Mouse (Mus musculus): Measurements from ENCODE around the gene Akap2. TPM values are rescaled to one million over a fixed set of nuclear protein-coding genes. Genes with fewer than 3 reads are reported as not detected.

Akap2 gene
- polyA plus RNA-seq, 1 experiment: 37.8 TPM

DNA sequence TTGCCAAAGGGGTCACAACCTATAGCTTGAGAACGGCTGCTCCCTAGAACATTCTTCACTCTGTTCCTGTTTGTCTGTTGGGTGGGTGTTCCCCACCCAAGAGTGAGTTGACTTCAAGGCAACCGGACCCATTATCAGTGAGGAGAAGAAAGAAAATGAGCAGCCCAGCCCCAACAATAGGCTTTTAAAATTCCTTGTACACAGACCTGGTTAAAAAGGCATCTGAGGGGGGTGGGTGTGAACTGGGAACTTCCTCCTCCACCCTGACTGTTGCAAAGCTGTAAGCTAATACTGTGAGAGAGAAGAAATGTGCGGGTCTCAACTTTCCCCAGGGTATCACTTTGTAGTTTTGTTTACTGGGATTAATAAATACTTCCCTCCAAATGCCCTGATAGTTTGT, 77.1 kb downstream of the Akap2 start:
- no peak for DNase-seq (ENCODE audit: low spot score)

DNA sequence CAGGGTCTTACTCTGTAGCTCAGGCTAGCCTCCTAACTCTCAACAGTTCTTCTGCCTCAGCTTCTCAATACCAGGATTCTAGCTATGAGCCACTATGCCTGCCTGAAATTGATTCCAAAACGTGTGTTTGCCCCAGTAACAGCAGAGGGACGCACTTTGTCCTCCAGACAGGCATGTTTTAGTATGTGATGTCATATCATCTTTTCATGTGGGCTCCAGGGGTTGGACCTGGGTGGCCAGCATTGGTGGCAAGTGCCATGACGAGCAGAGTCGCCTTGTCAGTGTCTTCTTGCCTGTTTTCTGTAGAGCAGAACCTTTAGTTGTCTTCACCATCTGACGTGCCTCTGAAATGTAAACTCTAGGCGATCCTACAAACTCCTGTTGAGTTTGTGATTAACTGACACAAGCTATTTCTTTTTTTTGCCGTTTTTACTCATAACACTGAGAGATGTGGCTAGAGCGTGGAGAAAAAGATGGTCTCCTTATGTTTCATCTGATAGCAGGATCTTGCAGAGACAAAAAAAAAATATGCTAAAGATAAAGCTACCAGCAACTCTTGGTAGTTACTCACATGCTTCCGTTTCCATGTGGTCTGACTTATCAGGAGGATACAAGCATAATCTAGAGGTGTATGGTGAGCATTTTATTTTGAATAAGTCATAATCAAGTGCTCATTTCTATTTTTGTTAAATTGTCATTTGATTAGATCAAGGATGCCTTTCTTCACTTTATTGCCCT, 80.3 kb downstream of the Akap2 start:
- DNase-seq (ENCODE audit: low spot score): no peak

DNA sequence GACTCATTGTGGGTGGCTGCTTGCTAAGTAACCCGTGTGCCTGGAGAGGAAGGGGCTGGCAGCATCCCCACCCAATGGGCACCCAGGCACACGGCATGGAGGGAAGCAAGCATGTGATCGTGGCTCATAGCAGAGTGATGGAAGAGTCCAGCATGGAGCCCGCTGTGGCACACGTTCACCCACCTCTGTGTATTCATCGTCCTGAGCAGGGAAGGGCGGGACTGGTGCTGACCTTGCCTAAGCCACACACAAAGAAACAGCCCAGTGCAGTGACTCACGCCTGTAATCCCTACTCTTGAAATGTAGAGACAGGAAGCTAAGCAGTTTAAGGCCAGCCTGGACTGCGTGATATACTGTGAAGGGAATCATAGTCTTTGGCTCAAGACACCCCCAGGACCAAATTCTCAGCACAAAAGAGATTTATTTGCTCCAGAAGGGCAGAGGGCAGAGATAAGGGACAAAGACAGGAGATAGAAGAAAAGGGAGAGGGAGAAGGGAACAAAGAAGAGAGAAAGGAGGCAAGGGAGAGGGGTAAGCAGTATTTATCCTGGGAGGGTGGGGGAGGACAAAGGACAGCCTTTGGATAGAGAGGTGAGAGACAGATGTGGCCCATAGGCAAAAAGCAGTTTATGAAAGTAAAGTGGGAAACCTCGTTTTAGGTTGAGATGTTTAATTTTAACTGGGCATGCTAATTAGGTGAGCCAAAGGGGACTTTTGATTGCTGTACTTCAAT, 81.0 kb downstream of the Akap2 start:
- DNase-seq (ENCODE audit: low spot score): peak; percentile 35

DNA sequence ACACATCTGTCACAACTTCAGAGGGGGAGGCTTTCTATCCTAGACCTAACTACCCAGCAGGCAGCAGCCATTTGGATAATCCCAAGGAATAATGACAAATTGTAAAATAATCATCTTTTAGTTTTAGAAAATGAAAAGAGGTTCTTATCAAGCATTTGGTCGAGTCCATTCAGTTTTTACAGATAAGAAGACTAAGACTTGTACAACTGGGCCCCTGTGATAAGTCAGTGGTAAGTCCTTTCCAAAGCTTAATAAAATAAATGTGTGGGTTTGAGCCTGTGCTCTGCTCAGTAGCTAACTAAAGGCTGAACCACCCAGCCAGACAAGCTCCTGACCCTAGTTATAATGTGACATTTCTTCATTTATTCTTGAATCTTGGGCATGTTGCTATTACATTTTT, 81.8 kb downstream of the Akap2 start:
- DNase-seq (ENCODE audit: low spot score): no peak

DNA sequence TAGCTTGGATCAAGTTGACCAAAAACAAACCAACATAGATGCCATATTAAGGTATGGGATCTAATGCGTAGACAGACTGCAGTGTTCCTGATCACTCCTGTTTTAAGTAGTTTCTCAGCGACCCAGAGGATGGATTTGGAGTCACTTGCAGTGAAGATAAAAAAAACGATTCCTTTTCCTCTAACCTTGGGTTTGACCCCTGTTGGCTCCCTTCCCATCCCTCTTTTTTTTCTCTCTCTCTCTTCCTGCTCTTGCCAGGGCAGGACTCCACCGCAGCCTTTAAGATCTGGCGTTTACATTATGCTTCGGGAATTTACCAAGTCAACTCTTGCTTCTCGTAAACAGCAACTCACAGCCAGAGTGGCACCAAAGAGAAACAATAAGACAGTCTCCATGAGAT, 83.8 kb downstream of the Akap2 start:
- no peak for DNase-seq (ENCODE audit: low spot score)

DNA sequence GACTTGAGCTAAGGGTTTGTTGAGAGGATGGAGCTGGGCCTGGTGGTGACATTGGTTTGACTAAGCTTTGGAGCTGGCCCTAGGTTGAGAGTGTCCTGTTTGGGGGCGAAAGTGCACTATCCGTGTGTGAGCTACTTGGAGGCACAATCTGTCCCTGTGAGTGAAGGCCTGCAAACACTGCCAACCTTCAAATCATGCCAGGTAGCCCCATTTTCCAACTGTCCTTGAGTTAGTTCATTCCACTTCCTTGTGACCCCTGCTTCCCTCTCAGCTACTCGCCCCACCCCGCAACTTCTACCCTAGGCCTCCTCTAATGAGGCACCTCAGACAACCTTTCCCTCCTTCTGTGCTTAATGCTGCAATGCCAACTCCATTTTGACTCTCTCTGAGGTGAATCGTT, 84.5 kb downstream of the Akap2 start:
- no peak for DNase-seq (ENCODE audit: low spot score)

DNA sequence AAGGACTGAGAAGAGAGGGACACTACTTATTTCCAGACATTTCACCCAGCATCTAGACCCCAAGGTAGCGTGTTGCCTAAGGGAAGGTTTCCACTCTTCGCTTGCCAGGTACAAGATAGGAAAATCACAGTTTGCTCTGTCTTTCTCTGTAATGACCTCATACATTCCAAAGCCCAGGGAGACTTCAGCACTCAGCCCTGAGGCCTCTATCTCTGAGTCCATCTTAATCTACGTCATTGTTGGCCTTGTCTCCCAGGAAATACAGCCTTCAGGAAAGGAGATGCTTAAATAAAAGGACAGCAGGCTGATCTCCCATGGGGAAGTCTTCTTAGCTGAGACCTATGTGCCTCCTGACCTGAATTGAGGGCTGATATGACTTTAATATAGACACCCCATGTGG, 85.0 kb downstream of the Akap2 start:
- DNase-seq (ENCODE audit: low spot score): no peak

DNA sequence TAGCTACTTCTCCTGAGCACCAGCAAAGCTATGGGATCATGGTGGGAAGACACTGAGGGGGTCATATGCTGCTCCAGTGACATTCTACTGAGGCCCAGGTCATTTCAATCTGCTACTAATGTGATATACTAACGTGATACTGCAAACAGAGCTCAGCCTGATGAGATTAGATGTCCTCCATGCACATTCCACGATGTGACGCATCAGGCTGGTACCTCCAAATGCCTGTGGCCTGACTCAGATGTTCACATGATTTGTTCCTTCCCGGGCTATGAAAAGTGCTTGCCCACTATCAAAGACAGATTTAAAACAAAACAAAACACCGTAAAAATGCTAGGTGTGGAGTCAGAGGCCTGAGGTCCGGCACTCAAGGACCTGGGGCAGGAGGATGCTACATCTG, 87.4 kb downstream of the Akap2 start:
- DNase-seq (ENCODE audit: low spot score): no peak

DNA sequence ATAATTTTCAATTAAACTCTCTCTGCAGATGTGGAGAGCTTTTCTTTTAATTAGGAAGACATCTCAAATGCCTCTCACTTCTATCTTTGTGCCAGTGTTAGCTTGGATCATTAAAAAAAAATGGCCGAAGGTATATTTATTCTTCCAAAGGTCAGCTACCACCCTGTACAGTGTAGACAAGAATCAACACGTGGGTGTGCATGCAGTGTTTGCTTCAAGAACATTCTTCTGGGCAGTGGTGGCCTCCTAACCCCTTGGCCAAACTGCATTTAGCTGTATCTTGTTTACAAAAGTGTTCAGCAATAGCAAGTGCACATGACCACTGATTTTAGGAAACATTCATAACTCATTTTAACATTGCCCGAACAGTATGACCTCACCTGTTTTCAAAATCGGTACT, 92.0 kb downstream of the Akap2 start:
- no peak for DNase-seq (ENCODE audit: low spot score)

DNA sequence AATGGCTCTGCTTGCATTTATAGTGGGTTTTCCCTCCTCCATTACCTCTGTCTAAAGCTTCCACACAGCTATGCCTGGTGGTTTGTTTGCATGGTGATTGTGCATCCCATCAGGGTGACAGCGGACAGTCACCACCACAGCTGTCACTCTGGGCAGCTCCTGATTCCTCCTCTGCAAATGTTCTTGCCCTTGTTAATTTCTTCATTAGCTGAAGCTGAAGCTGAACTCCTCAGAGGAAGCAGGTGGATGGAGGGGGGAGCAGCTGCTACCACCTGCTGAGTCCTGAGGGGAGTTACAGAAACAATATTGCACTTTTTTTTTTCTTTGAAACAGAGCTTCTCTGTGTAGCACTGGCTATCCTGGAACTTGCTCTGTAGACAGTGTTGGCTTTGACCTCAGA, 94.6 kb downstream of the Akap2 start:
- DNase-seq (ENCODE audit: low spot score): no peak

DNA sequence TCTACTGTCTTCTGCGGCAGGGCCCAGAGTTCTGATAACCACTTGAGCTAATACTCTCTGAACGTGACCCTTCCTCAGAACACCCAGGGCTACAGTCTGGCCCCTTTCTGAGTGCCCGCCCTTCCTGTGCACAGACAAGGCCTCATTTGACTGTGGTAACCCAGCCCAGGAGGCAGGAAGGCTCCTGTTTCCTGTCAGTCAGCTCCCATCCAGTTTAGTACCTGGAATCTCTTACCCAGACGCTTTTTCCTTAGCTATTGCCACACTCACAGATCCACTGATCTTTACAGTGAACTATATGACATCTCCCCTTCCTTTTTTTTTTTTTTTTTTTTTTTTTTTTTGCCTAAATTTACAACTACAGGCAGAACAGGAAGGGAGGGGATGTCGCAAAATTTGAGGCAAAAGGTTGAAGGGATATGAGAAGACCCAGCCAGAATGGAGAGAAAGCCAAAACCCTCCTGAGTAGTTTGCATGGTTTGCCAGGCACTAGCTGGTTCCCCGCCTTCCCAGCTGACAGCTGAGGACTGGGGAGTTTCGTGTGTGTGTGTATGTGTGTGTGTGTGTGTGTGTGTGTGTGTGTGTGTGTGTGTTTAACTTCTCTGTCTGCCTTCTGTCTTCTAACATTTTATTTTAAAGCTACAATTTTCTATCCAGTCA, 95.6 kb downstream of the Akap2 start:
- no peak for DNase-seq (ENCODE audit: low spot score)

DNA sequence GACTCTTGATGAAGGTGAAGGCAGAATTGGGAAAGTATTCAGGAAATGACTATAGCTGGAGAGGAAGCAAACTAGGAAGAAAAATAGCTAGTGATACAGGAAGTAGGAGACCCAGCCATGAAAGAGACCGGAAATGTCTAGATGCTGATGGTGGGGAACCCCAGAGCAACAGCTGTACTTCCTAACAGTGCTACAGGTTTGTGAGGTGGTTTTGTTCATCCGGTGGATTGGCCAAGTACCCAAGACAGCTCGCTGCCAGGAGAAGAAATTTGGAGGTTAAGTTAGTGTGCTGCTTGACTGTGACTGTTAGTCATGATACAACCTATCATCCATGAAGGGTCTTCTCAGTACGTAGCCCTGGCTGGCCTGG, 96.1 kb downstream of the Akap2 start:
- DNase-seq (ENCODE audit: low spot score): no peak

DNA sequence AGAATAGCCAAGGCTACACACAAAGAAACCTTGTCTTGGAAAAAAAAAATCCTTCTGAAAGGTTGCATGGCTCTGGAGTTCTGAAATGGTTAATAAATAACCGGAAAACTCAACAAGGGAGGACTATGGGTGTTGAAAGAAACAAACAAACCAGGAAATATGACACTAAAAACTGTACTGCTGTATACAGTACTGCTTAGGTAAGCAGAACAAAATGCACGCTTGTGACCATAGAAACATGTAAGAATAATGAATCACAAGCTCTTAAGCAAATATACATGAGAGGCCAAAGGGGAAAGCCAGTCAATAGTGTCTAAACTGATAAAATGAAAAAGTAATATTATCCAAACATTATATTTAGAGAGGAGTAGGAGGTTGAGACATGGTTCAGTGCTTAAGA, 97.9 kb downstream of the Akap2 start:
- no peak for DNase-seq (ENCODE audit: low spot score)

DNA sequence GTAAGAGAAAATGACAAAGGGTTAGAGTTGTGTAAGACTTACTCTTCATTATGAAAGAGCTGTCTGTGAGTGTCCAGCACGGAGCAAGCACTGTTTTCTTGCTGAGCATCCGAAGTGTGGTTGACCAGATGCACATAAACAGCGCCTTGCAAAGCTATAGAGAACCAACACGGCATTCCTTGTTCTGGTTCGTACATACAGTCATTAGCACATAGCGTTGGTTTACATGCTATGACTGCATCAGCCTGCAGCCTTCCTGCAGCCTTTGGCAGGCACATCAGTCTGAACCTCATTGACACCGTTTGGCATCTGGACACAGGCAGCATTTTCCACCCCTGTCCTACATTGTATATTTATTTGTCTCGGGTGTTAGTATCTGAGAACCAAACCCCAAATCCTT, 98.7 kb downstream of the Akap2 start:
- no peak for DNase-seq (ENCODE audit: low spot score)

DNA sequence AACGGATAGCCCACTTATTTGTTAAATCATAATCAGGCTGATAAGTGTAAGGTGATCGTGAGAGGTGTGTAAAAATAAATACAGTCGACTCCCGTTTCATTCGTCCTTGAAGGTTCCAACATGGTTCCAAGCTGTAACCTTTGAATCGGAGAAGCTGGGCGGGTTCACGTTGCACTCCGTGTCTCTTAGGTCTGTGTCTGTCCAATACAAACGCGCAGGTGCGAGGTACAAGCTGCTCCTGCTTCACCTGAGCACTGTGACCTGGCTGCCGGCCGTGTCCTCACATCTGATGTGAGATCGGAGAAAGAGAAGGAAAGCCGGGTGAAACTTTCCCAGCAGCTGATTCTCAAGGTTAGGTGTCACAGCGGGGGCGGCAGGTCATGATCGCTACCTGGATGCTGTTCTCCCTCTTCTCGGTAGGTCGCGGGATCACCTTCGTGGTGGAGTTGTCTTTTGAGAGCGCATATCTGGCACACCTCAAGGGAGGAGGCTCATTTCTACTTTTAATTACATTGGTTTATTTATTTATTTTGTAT, 103.5 kb downstream of the Akap2 start:
- no peak for DNase-seq (ENCODE audit: low spot score)

DNA sequence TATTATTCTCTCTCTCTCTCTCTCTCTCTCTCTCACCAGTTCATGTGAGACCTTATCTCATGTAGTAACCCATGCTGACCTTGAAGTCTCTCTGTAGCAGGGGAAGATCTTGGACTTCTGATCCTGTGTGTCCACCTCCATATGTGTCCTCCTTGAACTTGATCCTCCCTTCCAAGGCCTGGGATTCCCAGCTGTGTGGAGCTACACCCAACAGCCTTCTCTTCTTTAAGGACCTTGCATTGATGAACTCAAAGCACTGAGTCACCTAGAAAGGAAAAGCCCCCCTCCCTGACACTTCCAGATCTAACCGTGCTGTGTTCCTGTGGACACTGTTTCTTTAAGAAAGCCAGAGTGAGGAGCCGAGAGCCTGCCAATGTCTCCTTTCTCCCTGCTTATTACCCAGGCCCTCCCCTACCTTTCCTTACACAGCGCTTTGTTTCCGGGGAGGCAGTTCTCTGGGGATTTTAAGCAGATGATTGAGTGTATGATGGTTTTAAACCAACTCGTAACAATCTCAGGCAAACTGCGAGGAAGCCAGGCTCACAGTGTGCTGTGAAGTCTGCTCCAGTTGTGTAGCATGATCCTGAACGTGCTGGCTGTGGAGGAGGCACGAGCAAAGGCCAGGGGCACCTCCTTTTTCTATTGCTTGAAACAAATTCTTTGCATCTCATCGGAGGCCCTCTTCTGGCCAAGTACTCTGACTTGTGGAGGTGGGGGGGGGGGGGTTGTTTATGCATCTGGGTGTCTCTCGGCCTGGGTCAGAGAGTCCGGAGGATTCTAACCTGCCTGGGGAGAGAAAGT, 104.3 kb downstream of the Akap2 start:
- no peak for DNase-seq (ENCODE audit: low spot score)

DNA sequence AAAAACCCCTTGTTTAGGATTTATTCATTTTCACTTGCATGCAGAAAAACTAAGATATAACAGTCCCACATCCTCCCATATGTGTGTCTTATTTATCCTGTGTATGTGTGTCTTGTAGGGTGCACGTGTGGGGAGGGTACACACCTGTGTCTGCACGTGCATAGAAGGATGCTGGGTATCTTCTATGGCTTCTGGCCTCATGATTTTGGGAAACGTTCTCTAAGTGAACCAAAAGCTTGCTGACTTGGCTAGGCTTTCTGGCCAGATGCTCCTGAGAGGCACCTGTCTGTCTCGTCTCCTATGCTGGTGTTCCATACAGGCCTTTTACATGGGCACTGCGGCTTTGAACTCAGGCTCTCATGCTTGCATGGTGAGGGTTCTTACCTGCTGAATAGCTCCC, 105.2 kb downstream of the Akap2 start:
- no peak for DNase-seq (ENCODE audit: low spot score)

DNA sequence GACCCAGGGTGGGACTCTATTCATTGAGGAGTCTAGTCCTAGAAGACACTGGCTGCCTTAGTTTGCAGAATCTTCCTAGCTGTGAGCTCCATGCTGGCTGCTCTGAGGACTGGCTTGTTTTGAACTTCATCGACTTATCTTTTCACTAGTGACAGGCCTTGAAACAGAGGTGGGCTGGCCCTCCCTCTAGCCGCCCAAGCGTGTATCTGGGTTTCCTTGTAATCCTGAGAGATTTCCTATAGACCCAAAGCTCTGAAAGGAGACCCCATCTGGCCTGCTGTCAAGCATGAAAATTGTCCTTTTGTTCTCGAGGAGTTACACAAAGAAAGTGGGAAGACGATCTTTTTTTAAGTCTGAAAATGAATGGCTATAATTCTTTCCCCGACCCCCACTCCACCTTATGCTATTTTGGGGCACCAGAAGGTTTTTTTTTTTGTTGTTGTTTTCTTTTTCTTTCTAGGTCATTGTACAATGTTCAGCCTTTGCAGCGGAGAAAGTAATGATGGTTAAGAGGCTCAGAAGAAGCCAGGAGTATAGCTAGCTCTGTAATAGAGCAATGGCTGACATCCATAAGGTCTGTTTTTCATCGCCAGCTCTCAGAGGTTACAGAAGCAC, 107.3 kb downstream of the Akap2 start:
- no peak for DNase-seq (ENCODE audit: low spot score)

DNA sequence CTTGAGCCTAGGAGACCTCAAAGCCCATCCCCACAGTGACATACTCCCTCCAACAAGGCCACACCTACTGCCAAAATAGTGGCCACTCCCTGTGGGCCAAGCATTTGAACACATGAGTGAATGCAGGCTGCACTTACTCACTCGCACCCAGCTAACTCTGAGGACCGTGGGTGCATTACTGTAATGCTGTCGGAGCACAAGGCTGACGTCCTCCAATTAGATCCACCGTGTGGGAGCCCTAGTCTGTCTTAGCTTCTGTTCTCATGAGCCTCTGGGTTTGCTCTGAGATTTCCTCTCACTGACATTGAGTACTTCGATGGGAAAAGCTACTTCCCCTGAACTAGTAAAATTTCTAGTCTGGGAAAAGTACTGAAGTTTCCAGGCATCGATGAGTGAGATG, 108.8 kb downstream of the Akap2 start:
- no peak for DNase-seq (ENCODE audit: low spot score)

DNA sequence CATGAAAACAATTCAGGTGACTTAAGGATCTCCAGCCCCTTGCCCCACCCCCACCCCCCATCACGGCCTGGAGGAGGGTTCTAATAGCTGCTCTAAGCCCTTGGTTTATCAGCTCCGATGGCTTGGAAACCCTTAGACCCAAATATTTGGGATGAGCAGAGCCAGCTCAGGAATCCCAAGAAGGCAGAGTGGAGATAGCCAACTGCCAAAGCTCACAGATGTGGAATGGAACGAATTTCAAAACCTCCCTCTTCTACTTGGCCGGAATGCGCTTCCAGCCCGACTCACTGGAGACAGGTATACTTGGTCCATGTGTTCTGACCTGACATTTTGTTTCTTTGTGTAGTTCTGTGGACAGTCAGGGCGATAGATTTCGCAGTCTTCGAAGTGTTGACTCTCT, 111.7 kb downstream of the Akap2 start:
- DNase-seq (ENCODE audit: low spot score): no peak

DNA sequence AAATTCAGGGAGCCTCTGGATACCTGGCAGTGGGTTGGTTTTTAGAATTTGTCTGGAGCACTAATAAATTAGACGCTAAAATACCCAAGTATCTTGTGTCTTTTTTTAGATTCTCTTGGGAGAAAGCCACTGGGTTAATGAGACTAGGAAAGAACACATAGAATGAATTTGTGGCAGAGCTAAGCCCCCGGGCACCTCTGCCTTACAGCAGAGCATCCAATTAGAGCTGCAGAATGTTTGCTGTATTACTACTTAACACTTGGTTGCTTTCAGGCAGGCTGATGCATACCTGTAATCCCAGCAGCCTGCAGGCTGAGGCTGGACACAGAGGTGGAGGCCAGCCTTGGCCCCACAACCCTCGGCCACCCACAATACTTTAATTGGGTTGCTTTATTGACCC, 112.3 kb downstream of the Akap2 start:
- DNase-seq (ENCODE audit: low spot score): no peak

DNA sequence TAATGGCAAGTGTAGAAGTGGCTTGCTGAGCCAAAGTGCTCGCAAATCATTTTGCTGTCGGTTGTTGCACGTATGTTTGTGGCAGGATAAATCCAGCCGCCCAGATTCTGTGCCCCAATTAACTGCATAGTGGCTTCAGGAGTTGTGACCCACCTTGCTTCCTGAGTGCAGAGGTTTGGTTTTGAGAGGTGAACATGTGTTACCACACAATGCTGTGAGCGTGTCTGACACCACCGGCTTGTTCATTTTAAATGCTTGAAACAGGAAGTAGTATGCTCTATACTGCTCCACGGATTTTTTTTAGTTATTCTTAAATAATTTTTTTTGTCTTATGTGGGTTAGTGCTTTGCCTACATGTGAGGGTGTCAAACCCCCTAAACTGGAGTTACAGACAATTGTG, 114.9 kb downstream of the Akap2 start:
- no peak for DNase-seq (ENCODE audit: low spot score)

Measured in urinary bladder, adult 2 months (tissue).